Mouse (Mus musculus): Measurements from ENCODE around the gene Cib1. TPM values are rescaled to one million over a fixed set of nuclear protein-coding genes. Genes with fewer than 3 reads are reported as not detected.

The Cib1 gene
- polyA plus RNA-seq, 1 experiment from 2014 or later = 526 TPM

- H3K9ac ChIP-seq (ENCODE audit: low read depth, low read length) = peak within 1 kb of the TSS; percentile 46
- H3K27ac ChIP-seq (ENCODE audit: low read depth, low read length) = peak within 1 kb of the TSS; percentile 10; the same call in 1 of the 2 replicates
- ATAC-seq = peak; percentile 96
- no peaks in the 10 kb centered on the region for H3K9me3 ChIP-seq (ENCODE audit: control insufficient read depth)
- H3K27me3 ChIP-seq (replicated peaks; ENCODE audit: control insufficient read depth, insufficient read depth, low read length) = no peaks in the 10 kb centered on the region
- peak; percentile 74 for TF ChIP-seq CTCF (IDR thresholded peaks at IDR 0.05; ENCODE audit: low read depth)
- H3K4me2 ChIP-seq (replicated peaks; ENCODE audit: low read depth) = peak within 1 kb of the TSS; percentile 60
- no peaks in the 10 kb centered on the region for H3K36me3 ChIP-seq (ENCODE audit: control insufficient read depth, insufficient read depth)
- H3K4me1 ChIP-seq (replicated peaks; ENCODE audit: control insufficient read depth, insufficient read depth, low read length) = no peaks in the 10 kb centered on the region
- H3K4me3 ChIP-seq (ENCODE audit: low read depth, low read length) = peak within 1 kb of the TSS; percentile 51
- WGBS = 0% methylated on average over 48 of the region's 48 CpGs
Measured at GRCm38 (mm10) chr7:80246148-80246721, 13.6 kb upstream of the Cib1 start, which contains the start of gene Ttll13. TSS of gene Ttll13 (plus strand) at chr7:80246376.

- no peaks in the 10 kb centered on the region for H3K9me3 ChIP-seq (ENCODE audit: control insufficient read depth)
- no peaks in the 10 kb centered on the region for H3K27me3 ChIP-seq (replicated peaks; ENCODE audit: control insufficient read depth, insufficient read depth, low read length)
- no peak overlapping the region for H3K4me2 ChIP-seq (replicated peaks; ENCODE audit: low read depth)
- H3K4me1 ChIP-seq (replicated peaks; ENCODE audit: control insufficient read depth, insufficient read depth, low read length) = no peaks in the 10 kb centered on the region
- no peak for TF ChIP-seq CTCF (IDR thresholded peaks at IDR 0.05; ENCODE audit: low read depth)
- H3K4me3 ChIP-seq (ENCODE audit: low read depth, low read length) = no peak overlapping the region
- WGBS = 91% methylated on average over 4 of the region's 4 CpGs
- H3K36me3 ChIP-seq (ENCODE audit: control insufficient read depth, insufficient read depth) = peaks cover 8% of the 10 kb centered on the region; the same call in 1 of the 2 replicates
- ATAC-seq = no peak
- no peak overlapping the region for H3K9ac ChIP-seq (ENCODE audit: low read depth, low read length)
- no peak overlapping the region for H3K27ac ChIP-seq (ENCODE audit: low read depth, low read length)
Measured at GRCm38 (mm10) chr7:80244851-80245250, 12.2 kb upstream of the Cib1 start.

- H3K9me3 ChIP-seq (ENCODE audit: control insufficient read depth) = no peaks in the 10 kb centered on the region
- H3K36me3 ChIP-seq (ENCODE audit: control insufficient read depth, insufficient read depth) = peaks cover 27% of the 10 kb centered on the region
- H3K4me3 ChIP-seq (ENCODE audit: low read depth, low read length) = no peak overlapping the region
- 59% methylated on average over 4 of the region's 4 CpGs for WGBS
- H3K9ac ChIP-seq (ENCODE audit: low read depth, low read length) = peak overlapping the region; percentile 7; the same call in 1 of the 2 replicates
- no peaks in the 10 kb centered on the region for H3K27me3 ChIP-seq (replicated peaks; ENCODE audit: control insufficient read depth, insufficient read depth, low read length)
- no peaks in the 10 kb centered on the region for H3K4me1 ChIP-seq (replicated peaks; ENCODE audit: control insufficient read depth, insufficient read depth, low read length)
- no peak overlapping the region for H3K4me2 ChIP-seq (replicated peaks; ENCODE audit: low read depth)
- no peak for ATAC-seq
- H3K27ac ChIP-seq (ENCODE audit: low read depth, low read length) = 0 out of 2 replicates have a peak overlapping the region, but pooled peaks have one; percentile 42
- TF ChIP-seq CTCF (IDR thresholded peaks at IDR 0.05; ENCODE audit: low read depth) = no peak
Measured at GRCm38 (mm10) chr7:80241661-80242060, 9.0 kb upstream of the Cib1 start.

GRCm38 (mm10) chr7:80238542-80238941, 5.9 kb upstream of the Cib1 start:
- peaks cover 27% of the 10 kb centered on the region for H3K36me3 ChIP-seq (ENCODE audit: control insufficient read depth, insufficient read depth)
- 86% methylated on average over 10 of the region's 10 CpGs for WGBS
- no peak for ATAC-seq
- no peaks in the 10 kb centered on the region for H3K9me3 ChIP-seq (ENCODE audit: control insufficient read depth)
- H3K4me3 ChIP-seq (ENCODE audit: low read depth, low read length) = no peak overlapping the region
- no peaks in the 10 kb centered on the region for H3K27me3 ChIP-seq (replicated peaks; ENCODE audit: control insufficient read depth, insufficient read depth, low read length)
- H3K4me1 ChIP-seq (replicated peaks; ENCODE audit: control insufficient read depth, insufficient read depth, low read length) = 0 out of 2 replicates have a peak, but pooled peaks cover 4% of the 10 kb centered on the region
- H3K9ac ChIP-seq (ENCODE audit: low read depth, low read length) = no peak overlapping the region
- H3K4me2 ChIP-seq (replicated peaks; ENCODE audit: low read depth) = no peak overlapping the region
- no peak for TF ChIP-seq CTCF (IDR thresholded peaks at IDR 0.05; ENCODE audit: low read depth)
- no peak overlapping the region for H3K27ac ChIP-seq (ENCODE audit: low read depth, low read length)

- no peaks in the 10 kb centered on the region for H3K9me3 ChIP-seq (ENCODE audit: control insufficient read depth)
- H3K27me3 ChIP-seq (replicated peaks; ENCODE audit: control insufficient read depth, insufficient read depth, low read length) = no peaks in the 10 kb centered on the region
- H3K4me1 ChIP-seq (replicated peaks; ENCODE audit: control insufficient read depth, insufficient read depth, low read length) = 0 out of 2 replicates have a peak, but pooled peaks cover 4% of the 10 kb centered on the region
- TF ChIP-seq CTCF (IDR thresholded peaks at IDR 0.05; ENCODE audit: low read depth) = no peak
- H3K4me3 ChIP-seq (ENCODE audit: low read depth, low read length) = peak overlapping the region; percentile 71
- peak overlapping the region; percentile 72; the same call in 1 of the 2 replicates for H3K9ac ChIP-seq (ENCODE audit: low read depth, low read length)
- no peak overlapping the region for H3K27ac ChIP-seq (ENCODE audit: low read depth, low read length)
- peaks cover 9% of the 10 kb centered on the region for H3K36me3 ChIP-seq (ENCODE audit: control insufficient read depth, insufficient read depth)
- ATAC-seq = no peak
- 49% methylated on average over 9 of the region's 9 CpGs for WGBS
- H3K4me2 ChIP-seq (replicated peaks; ENCODE audit: low read depth) = peak overlapping the region; percentile 88
Measured at GRCm38 (mm10) chr7:80233799-80234198, 1.2 kb upstream of the Cib1 start.

GRCm38 (mm10) chr7:80231971-80232488, 583 bp downstream of the Cib1 start:
- no peak for TF ChIP-seq CTCF (IDR thresholded peaks at IDR 0.05; ENCODE audit: low read depth)
- WGBS = under 1% methylated on average over 29 of the region's 29 CpGs
- ATAC-seq = peak; percentile 84
- Histone ChIP-seq H3K4me3 (ENCODE audit: low read depth, low read length) (peak overlapping the region; percentile 71), H3K27ac (ENCODE audit: low read depth, low read length) (peak overlapping the region; percentile 98), H3K4me1 (replicated peaks; ENCODE audit: control insufficient read depth, insufficient read depth, low read length) (0 out of 2 replicates have a peak, but pooled peaks cover 4% of the 10 kb centered on the region), H3K27me3 (replicated peaks; ENCODE audit: control insufficient read depth, insufficient read depth, low read length) (no peaks in the 10 kb centered on the region), H3K9me3 (ENCODE audit: control insufficient read depth) (no peaks in the 10 kb centered on the region), H3K4me2 (replicated peaks; ENCODE audit: low read depth) (peak overlapping the region; percentile 88), H3K36me3 (ENCODE audit: control insufficient read depth, insufficient read depth) (peaks cover 18% of the 10 kb centered on the region), H3K9ac (ENCODE audit: low read depth, low read length) (peak overlapping the region; percentile 79)

Measured in intestine, postnatal 0 days (tissue).